Mouse (Mus musculus) lung, postnatal 10 days (tissue): ENCODE data around the gene Rab4a.

ENCODE experiments used
- DNase-seq: peaks from one replicate; pipeline ENCODE4 v3.0.0; 2021

Rab4a gene

GRCm38 (mm10) chr8:123805718-123806373 lies at the start of gene Rab4a:
TSS of gene Rab4a (plus strand) at chr8:123805985.
- DNase-seq: peak; percentile 92

DNA sequence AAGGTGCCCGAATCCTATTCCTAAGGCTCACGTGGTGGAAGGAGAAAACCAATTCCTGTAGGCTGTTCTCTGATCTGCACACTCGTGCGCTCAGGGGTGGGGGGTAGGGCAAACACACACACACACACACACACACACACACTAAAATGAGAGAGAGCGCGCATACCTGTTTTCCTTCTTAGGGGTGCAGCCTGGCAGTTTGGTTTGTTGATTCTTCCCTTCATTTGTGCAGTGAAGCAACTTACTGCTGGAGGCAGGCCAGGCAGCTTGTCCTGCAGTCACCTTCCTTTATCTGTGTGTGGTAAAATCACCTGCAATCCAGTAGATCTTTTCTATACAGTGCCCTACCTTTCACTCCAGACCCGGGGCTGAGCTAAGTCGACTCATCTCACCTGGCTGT lies 48.9 kb upstream of the Rab4a start:
- DNase-seq: no peak

GRCm38 (mm10) chr8:123758935-123759334 lies 46.9 kb upstream of the Rab4a start:
- DNase-seq: no peak

DNA sequence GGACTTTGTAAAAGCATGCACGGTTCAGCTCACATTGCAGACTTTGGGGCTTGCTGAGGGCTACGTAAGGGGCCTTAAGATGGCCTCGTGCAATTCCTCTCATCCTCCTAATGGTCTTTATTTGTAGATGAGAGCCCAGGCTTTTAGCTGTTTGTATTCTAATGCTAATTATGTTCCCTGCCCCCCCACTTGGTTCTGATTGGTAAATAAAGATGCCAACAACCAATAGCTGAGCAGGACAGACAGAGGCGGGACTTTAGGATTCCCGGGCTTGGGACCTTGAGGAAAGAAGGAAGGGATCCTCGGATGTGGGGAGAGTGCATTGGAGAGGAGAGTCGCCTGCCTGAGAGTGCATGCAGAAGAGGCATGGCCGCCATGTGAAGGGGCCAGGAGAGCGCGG lies 45.9 kb upstream of the Rab4a start:
- DNase-seq: peak; percentile 30

DNA sequence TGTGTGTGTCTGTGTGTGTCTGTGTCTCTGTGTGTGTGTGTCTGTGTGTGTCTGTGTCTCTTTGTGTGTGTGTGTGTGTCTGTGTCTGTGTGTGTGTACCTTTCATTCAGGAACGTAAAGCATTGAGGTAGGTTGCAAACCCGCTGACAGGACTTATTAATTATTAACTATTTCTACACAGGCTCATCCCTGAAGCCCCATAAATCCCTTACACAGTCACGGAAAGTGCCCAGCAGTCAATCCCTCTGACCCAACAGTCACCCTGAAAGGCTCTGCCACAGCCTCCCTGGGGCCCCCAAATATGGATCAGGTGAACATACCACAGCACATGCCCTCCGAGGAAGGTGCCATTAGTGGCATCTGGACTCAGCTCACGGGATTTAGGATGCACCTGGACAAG lies 45.2 kb upstream of the Rab4a start:
- DNase-seq: no peak

GRCm38 (mm10) chr8:123761266-123761882 lies 44.4 kb upstream of the Rab4a start:
- DNase-seq: peak; percentile 67

GRCm38 (mm10) chr8:123761883-123762270 lies 43.9 kb upstream of the Rab4a start:
- DNase-seq: no peak

DNA sequence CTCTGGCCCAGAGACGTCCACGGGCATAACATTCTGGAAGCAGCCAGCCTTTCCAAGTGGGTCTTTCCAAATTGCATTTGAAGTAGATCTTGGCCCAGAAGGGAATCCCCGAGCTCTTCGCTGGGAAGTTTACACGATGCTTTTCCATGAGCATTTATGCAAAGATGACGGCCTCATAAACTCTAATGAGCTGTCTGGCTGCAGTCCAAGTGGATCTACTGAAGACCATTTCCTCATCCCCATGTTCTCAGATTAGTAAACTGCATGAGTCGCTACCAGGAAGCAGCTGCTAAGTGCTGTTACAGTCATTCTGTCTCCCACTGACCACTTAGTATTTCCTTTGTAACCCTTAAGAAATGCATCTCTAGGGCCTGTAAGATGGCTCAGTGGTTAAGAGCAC lies 42.4 kb upstream of the Rab4a start:
- DNase-seq: peak; percentile 85

DNA sequence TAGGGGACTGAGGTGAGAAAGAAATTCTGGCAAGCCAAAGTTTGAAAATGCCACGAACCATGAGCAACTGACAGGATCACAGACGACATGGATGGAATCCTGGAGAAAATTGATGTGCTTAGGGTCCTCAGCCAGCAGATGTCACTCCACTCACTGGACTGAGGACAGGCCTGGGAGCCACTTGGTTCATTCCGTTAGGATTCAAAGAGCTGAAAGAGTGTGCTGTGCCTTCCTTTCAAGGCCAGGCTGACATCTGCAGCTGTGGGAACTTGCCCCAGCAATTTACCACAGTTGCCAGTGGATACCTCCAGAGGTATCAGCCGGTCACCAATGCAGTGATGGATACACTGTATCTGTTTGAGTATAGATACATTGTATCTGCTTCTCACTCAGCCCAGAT lies 41.1 kb upstream of the Rab4a start:
- DNase-seq: peak; percentile 61

- DNase-seq: no peak
Measured at GRCm38 (mm10) chr8:123766516-123766915, 39.3 kb upstream of the Rab4a start.

DNA sequence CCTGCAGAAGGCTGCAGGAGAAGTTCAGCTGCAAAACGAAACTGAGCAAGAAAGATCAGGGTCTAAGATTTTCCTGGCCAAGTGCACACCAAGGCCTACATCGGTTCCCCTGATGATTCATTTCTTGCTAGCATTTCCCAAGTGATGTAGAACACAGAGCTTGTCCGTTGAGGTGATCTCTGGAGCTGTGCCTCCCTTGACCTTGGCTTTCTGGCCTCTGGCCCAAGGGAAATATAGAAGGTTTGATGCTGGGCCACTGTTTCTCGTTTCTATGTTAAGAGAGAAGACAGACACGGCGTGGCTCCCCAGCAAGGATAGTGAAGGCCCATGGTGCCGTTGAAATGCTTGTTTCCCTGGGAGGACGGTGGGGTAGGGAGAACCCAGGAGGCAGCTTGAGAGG lies 37.9 kb upstream of the Rab4a start:
- no peak for DNase-seq

DNA sequence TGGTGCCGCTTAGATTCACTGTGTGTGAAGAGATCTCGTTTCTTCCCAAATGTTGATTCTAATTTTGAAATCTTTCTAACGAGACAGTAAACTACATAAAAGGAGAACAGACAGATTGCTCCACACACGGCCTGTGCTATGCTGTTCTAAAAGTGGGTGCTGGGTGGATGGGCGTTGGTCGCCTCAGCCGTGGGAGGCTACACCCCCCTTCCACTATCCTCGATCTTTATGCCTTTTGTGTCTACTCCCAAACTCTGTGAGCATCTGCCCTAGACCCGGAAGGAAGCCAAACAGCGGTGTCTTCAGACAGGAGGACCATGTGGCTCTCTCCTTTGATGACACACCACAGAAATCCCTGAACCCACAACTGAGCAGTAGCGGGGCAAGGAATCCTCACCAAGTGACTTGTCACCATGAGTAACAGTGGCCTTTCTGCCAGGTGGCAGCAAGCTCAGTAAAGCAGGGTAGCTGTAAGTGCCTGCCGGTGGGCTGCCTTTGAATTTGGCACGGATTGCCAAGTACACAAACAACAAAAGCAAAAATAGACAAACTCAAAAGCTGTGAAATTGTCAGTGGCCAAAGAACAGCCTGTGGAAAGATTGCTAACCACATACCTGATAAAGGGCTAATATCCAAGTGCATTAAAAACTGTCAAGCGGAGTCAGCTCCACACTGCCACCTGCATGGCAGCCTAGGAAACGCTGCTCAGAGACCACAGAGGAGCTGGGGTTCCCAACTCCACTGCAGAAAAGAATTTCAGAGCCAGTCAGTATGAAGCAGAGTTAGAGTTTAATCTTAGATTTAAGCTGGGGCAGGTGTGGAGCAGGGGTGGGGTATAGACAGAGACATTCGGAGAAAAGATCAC lies 37.1 kb upstream of the Rab4a start:
- peak; percentile 70 for DNase-seq

GRCm38 (mm10) chr8:123773468-123773867 lies 32.3 kb upstream of the Rab4a start:
- DNase-seq: no peak

DNA sequence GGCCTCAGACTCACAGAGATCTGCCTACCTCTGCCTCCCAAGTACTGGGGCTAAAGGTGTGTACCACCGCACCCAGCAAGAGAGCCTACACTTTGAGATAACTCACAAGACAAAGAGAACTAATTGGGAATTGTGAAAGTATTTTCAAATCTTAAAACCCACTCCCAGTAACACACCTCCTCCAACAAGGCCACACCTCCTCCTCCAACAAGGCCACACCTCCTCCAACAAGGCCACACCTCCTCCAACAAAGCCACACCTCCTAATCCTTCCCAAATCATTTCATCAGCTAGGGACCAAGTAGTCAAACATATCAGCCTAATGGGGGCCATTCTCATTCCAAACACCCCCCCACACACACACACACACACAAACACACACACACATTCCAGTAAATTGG lies 31.3 kb upstream of the Rab4a start:
- no peak for DNase-seq

DNA sequence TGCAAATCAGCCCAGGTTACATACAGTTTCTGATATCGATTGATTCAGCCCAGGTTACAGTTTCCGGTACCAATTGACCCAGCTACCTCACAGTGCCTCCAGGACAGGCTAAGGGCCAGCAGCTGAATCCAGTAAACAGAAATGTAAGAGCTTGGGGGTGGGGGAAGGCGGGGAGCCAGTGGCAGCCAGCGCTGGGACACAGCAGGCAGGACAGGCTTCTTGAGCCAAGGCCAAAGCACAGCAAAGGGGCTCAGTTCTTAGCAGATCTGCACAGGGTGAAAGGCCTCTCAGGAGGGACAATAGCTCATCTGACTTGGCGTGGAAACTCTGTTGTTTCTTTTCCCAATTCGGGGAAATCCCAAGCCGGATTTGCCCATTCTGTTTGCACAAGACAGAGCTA lies 28.5 kb upstream of the Rab4a start:
- peak; percentile 73 for DNase-seq

DNA sequence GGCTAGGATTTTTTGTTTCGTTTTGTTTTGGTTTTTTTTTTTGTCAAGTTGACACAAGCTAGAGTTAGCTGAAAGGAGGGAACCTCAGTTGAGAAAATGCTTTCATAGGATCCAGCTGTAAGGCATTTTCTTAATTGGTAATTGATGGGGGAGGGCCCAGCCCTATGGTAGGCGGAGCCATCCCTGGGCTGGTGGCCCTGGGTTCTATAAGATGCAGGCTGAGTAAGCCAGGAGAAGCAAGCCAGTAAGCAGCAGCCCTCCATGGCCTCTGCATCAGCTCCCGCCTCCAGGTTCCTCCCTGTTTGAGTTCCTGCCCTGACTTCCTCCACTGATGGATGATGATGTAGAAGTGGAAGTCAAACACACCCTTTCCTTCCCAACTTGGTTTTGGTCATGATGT lies 25.3 kb upstream of the Rab4a start:
- DNase-seq: no peak

DNA sequence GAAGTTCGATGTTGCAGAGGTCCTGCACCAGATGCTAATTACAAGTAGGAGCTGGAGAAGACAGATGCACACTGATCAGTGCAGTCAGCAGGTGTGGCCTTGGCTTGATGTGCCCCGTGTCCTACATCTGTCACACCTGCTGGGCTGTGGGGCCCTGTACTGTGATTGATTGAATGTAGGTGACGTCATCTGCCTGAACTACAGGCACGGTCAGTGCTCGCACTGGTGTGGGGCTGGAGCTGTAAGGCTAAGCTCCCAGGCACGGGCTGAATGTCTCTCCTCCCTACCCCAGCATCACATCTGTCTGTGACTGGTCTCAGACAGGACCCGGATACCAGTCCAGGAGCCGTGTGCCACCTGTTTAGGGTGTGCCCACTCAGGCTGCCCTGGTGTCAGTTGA lies 24.5 kb upstream of the Rab4a start:
- no peak for DNase-seq

GRCm38 (mm10) chr8:123783525-123784249 lies 22.1 kb upstream of the Rab4a start:
- DNase-seq: peak; percentile 89

GRCm38 (mm10) chr8:123786166-123786565 lies 19.6 kb upstream of the Rab4a start:
- DNase-seq: no peak

- no peak for DNase-seq
Measured at GRCm38 (mm10) chr8:123786644-123787043, 19.1 kb upstream of the Rab4a start.

GRCm38 (mm10) chr8:123787254-123787897 lies 18.4 kb upstream of the Rab4a start:
- peak; percentile 19 for DNase-seq

DNA sequence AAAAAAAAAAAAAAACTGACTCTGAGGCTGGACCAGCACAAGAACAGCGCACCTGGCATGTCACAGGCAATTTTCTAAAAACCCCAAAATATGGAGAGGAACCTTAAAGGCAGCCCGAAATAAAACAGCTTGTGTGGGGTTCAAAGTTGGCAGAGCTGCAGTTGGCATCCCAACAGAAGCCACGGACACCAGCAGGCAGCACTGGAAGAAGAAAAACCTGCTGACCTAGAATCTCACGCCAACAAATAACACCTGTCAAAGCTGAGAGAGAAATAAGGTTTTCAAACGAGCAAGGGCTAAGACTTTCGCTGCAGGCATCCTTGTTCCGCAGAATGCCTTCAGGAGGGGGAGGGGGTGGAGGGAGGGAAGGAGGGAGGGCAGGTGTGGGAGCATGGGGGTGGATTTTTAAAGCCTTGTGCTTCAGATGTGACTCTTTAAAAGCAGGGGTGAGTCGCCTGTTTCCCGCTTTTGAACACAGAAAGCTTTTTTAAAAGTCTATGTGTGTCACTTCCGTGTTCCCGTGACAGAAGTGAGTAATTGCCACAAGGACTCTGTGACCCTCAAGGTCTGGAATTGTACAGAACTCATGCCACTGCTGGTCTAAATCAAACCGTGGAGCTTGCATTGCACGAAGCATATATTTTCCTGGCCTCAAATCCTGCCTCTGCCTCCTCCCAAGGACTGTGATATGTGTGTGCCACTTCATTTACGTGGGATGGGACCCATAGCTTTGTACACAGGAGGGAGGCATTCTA lies 17.2 kb upstream of the Rab4a start:
- no peak for DNase-seq
